Mouse (Mus musculus) macrophage (primary cell): ENCODE measurements around the gene Pgs1. TPM values are rescaled to one million over a fixed set of nuclear protein-coding genes. Genes with fewer than 3 reads are reported as not detected.

ENCODE experiments used
- H3K27ac ChIP-seq: fragments of 350-480 bp; formaldehyde crosslinking; 2 replicates; pipeline ENCODE4 v1.9.0; 2021
- H3K36me3 ChIP-seq: fragments of 350-480 bp; formaldehyde crosslinking; 2 replicates; pipeline ENCODE4 v1.9.0; 2021; ENCODE audit errors: inconsistent target
- H3K4me3 ChIP-seq: fragments of 350-480 bp; formaldehyde crosslinking; 2 replicates; pipeline ENCODE4 v1.9.0; 2021; ENCODE audit errors: inconsistent target
- H3K79me2 ChIP-seq: fragments of 350-480 bp; formaldehyde crosslinking; 2 replicates; pipeline ENCODE4 v1.9.0; 2021; ENCODE audit errors: inconsistent target
- WGBS: methylation state at CpG from one replicate; pipeline ENCODE4 v1.1.7; 2026; ENCODE audit warnings: inconsistent platforms; ENCODE audit not compliant: missing documents; 5-methylcytosine and 5-hydroxymethylcytosine counted together
- polyA plus RNA-seq: library from polyadenylated mRNA; stranded (reverse); fragments of 250-400 nt; gene quantifications from 3 replicates; pipeline ENCODE4 v1.2.4, GENCODE M21; 2018; ENCODE audit warnings: inconsistent platforms

Pgs1 gene
- polyA plus RNA-seq, 1 experiment from 2014 or later, result 12.0 TPM

GRCm38 (mm10) chr11:117968016-117968671, 17.9 kb upstream of the Pgs1 start:
- WGBS, result 13% methylated on average over 59 of the region's 64 CpGs
- Histone ChIP-seq H3K36me3 (no peaks in the 10 kb centered on the region), H3K27ac (no peak overlapping the region), H3K4me3 (peak overlapping the region; percentile 41), H3K79me2 (peaks cover 8% of the 10 kb centered on the region; the same call in 1 of the 2 replicates)

GRCm38 (mm10) chr11:117968716-117969099, 17.4 kb upstream of the Pgs1 start:
- Histone ChIP-seq H3K36me3 (no peaks in the 10 kb centered on the region), H3K79me2 (peaks cover 8% of the 10 kb centered on the region; the same call in 1 of the 2 replicates), H3K4me3 (peak overlapping the region; percentile 41), H3K27ac (no peak overlapping the region)
- WGBS, result 2% methylated on average over 33 of the region's 34 CpGs

GRCm38 (mm10) chr11:117969100-117969944, 16.8 kb upstream of the Pgs1 start:
- Histone ChIP-seq H3K27ac (no peak overlapping the region), H3K36me3 (no peaks in the 10 kb centered on the region), H3K4me3 (peak overlapping the region; percentile 41; the same call in 1 of the 2 replicates), H3K79me2 (peaks cover 8% of the 10 kb centered on the region; the same call in 1 of the 2 replicates)
- 1% methylated on average over 56 of the region's 65 CpGs for WGBS

- WGBS, result 16% methylated on average over 21 of the region's 21 CpGs
- Histone ChIP-seq H3K27ac (no peak within 1 kb of the TSS), H3K36me3 (no peaks in the 10 kb centered on the region), H3K4me3 (peak within 1 kb of the TSS; percentile 41; the same call in 1 of the 2 replicates), H3K79me2 (peaks cover 8% of the 10 kb centered on the region; the same call in 1 of the 2 replicates)
Measured at GRCm38 (mm10) chr11:117969945-117970872, 15.9 kb upstream of the Pgs1 start, which contains the start of gene Socs3. Gene Socs3, minus strand, starts transcription at chr11:117970047.

- Histone ChIP-seq H3K4me3 (no peak overlapping the region), H3K36me3 (no peaks in the 10 kb centered on the region), H3K27ac (no peak overlapping the region), H3K79me2 (peaks cover 8% of the 10 kb centered on the region; the same call in 1 of the 2 replicates)
- WGBS, result 87% methylated on average over 6 of the region's 6 CpGs
Measured at GRCm38 (mm10) chr11:117971100-117971499, 15.0 kb upstream of the Pgs1 start.

GRCm38 (mm10) chr11:117971646-117972242, 14.3 kb upstream of the Pgs1 start:
- no peak overlapping the region for H3K4me3 ChIP-seq
- H3K36me3 ChIP-seq, result no peaks in the 10 kb centered on the region
- 38% methylated on average over 1 of the region's 2 CpGs for WGBS
- H3K79me2 ChIP-seq, result peaks cover 8% of the 10 kb centered on the region; the same call in 1 of the 2 replicates
- no peak overlapping the region for H3K27ac ChIP-seq

GRCm38 (mm10) chr11:117972656-117973558, 13.2 kb upstream of the Pgs1 start:
- Histone ChIP-seq H3K27ac (no peak overlapping the region), H3K4me3 (no peak overlapping the region), H3K36me3 (no peaks in the 10 kb centered on the region), H3K79me2 (peaks cover 3% of the 10 kb centered on the region; the same call in 1 of the 2 replicates)
- WGBS, result 87% methylated on average over 11 of the region's 11 CpGs

- Histone ChIP-seq H3K36me3 (no peaks in the 10 kb centered on the region), H3K79me2 (peaks cover under 1% of the 10 kb centered on the region; the same call in 1 of the 2 replicates), H3K4me3 (no peak overlapping the region), H3K27ac (no peak overlapping the region)
- WGBS, result 52% methylated on average over 5 of the region's 5 CpGs
Measured at GRCm38 (mm10) chr11:117973569-117973968, 12.5 kb upstream of the Pgs1 start.

GRCm38 (mm10) chr11:117974327-117975125, 11.6 kb upstream of the Pgs1 start:
- H3K36me3 ChIP-seq, result no peaks in the 10 kb centered on the region
- WGBS, result 23% methylated on average over 14 of the region's 14 CpGs
- H3K27ac ChIP-seq, result peak overlapping the region; percentile 8; the same call in 1 of the 2 replicates
- no peaks in the 10 kb centered on the region for H3K79me2 ChIP-seq
- H3K4me3 ChIP-seq, result no peak overlapping the region

GRCm38 (mm10) chr11:117975211-117975967, 10.7 kb upstream of the Pgs1 start:
- WGBS, result 81% methylated on average over 13 of the region's 18 CpGs
- Histone ChIP-seq H3K27ac (peak overlapping the region; percentile 8; the same call in 1 of the 2 replicates), H3K79me2 (no peaks in the 10 kb centered on the region), H3K36me3 (no peaks in the 10 kb centered on the region), H3K4me3 (no peak overlapping the region)

GRCm38 (mm10) chr11:117976081-117976582, 10.0 kb upstream of the Pgs1 start:
- Histone ChIP-seq H3K79me2 (no peaks in the 10 kb centered on the region), H3K27ac (no peak overlapping the region), H3K4me3 (no peak overlapping the region), H3K36me3 (no peaks in the 10 kb centered on the region)
- WGBS, result 33% methylated on average over 8 of the region's 8 CpGs
